Mouse (Mus musculus): ENCODE data around the gene Col11a2.
A peak's percentile ranks its signal among the peaks of the same experiment; 100 is the strongest.

DNA sequence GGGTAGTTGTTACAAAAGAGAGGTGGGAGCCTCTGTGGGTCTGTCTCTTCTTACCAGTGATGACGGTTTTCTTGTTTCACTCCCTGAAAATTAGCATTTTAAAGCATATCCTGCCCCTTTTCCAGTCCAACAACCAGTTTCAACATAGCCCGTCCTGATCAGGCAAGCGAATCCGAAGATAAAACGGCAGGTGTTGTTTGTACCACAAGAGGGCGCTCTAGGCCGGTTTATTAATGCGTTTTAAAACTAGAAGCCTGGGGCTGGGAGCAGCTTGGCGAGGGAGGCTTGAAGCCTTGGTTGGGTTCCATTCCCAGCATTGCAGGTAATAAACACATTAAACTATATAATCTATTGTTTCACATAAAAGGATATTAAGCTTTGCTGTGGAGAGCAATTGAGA is 38.3 kb downstream of the Col11a2 start:
- TF ChIP-seq POLR2A (IDR thresholded peaks at IDR 0.05; ENCODE audit: borderline replicate concordance, extremely low read depth, low read depth, low read length) (no peak), CTCF (IDR thresholded peaks at IDR 0.05; ENCODE audit: insufficient read depth, low read length) (peak; percentile 52)

Data from lung, adult 2 months (tissue).